Mouse (Mus musculus): ENCODE measurements around the gene Pnliprp1. TPM values are rescaled to one million over a fixed set of nuclear protein-coding genes. Genes with fewer than 3 reads are reported as not detected.

Gene Pnliprp1
- total RNA-seq, 2 experiments from 2014 or later: 3.4 to 2,030 TPM

GRCm38 (mm10) chr19:58767329-58767728 lies 38.6 kb downstream of the Pnliprp1 start:
- no peak for DNase-seq (ENCODE audit: low spot score in 2 of 2)

GRCm38 (mm10) chr19:58776461-58776860 lies 47.8 kb downstream of the Pnliprp1 start:
- DNase-seq (ENCODE audit: low spot score in 2 of 2): no peak

DNA sequence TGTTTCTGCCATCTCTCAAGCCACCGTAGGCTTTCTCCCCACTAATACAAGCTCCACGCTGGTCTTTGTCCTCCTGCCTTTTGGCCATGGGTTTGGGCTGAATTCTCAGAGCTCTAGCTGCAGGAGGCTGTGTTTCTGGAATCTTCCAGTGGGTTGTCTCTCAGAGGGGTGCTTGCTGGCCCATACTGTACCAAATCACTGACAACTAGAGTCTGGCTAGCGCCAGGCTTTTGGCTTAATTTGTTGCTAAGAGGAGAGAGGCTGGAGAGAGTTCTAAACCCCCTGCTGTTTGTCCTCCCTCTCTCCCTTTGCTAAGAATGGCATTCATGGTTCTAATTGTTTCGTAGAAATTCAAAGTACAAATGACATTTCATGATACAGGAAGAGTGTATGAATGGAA lies 52.9 kb downstream of the Pnliprp1 start:
- no peak for DNase-seq (ENCODE audit: low spot score in 2 of 2)

DNA sequence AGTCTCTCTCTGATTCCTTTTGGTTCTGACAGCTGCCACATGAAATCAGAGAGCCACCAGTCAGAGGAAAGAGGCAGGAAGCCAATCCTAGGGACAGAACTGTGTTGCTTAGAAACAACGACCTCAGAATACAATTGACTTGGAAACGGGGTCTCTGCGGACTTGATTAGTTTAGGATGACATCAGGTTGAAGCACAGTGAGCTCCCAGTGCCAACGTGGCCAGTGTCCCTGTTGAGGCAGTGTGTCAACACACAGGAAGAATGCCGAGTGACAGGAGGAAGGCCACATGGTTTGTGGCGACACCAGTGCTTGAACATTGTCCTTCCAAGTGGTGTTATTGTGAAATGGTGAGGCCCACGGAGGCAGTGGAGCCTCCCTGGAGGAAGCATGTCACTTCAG lies 55.3 kb downstream of the Pnliprp1 start:
- DNase-seq (ENCODE audit: low spot score in 2 of 2): no peak

DNA sequence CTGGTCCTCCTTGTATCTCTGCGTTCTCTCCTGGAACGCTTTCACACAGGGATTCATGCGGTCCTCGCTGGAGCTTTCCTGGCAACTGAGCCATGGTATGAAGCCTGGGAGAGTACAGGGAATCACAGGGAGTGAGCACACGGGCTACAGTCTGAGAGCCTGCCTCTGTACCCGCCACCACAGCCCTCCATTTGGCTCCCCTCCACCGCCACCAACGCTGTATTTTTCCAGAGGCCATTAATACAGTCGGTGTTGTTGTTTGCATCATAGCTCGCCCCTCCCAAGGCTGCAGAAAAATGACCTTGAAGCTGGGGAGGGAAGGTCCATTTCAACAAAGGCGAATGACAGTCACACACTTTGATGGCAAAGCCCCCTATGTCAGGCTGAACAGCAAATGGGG lies 60.5 kb downstream of the Pnliprp1 start:
- DNase-seq (ENCODE audit: low spot score in 2 of 2): no peak

Other genes with a start within 250 kb of the Pnliprp1 start
- gene Ccdc172, start 216.9 kb upstream of the Pnliprp1 start, total RNA-seq (2021): not detected
- 1 to 10 TPM in 1 of 2 experiments, not detected in 1; 3.0 TPM for gene Pnlip, start 76.4 kb upstream of the Pnliprp1 start, total RNA-seq (2021)
- gene Pnliprp2, start 30.8 kb downstream of the Pnliprp1 start, total RNA-seq (2021): 10 to 100 TPM in 1 of 2 experiments, not detected in 1; 67.8 TPM
- under 1 TPM in 1 of 2 experiments, not detected in 1; 0.42 TPM for gene 1700019N19Rik, start 65.6 kb downstream of the Pnliprp1 start, total RNA-seq (2021)
- gene Eno4, start 214.5 kb downstream of the Pnliprp1 start, total RNA-seq (2021): under 1 TPM; 0.31 to 0.45 TPM
- gene Hspa12a, start 214.8 kb downstream of the Pnliprp1 start, total RNA-seq (2021): 10 to 100 TPM; 76.5 to 78.5 TPM

Measured in adrenal gland, postnatal 4 days (tissue).